Mouse (Mus musculus) embryonic facial prominence, embryonic 14.5 days (tissue): Measurements from ENCODE around the gene Cebpzos. TPM values are rescaled to one million over a fixed set of nuclear protein-coding genes. Genes with fewer than 3 reads are reported as not detected.

ENCODE experiments used
- ATAC-seq: fragments of 200-750 bp; cut with Nextera tagmentation; 2 replicates; pipeline ENCODE4 v1.8.0; 2017; ENCODE audit warnings: low read depth, moderate number of reproducible peaks, moderate TSS enrichment
- DNase-seq: peaks from one replicate; pipeline ENCODE4 v3.0.0-alpha.2; 2015; ENCODE audit warnings: low spot score
- H3K27ac ChIP-seq: fragments of 300-500 bp; sonication (generic); replicated peaks from 2 replicates; pipeline ENCODE4 v1.5.1; 2014; ENCODE audit warnings: low read depth, mild to moderate bottlenecking, low read length, moderate library complexity
- H3K27me3 ChIP-seq: fragments of 300-500 bp; sonication (generic); replicated peaks from 2 replicates; pipeline ENCODE4 v1.6.1; 2014; ENCODE audit warnings: low read length; ENCODE audit not compliant: control insufficient read depth, insufficient read depth
- H3K36me3 ChIP-seq: fragments of 300-500 bp; sonication (generic); 2 replicates; pipeline ENCODE4 v1.6.1; 2014; ENCODE audit warnings: low read length, mixed read lengths; ENCODE audit not compliant: control insufficient read depth, insufficient read depth
- H3K4me1 ChIP-seq: fragments of 300-500 bp; sonication (generic); 2 replicates; pipeline ENCODE4 v1.6.1; 2014; ENCODE audit warnings: antibody characterized with exemption, low read length; ENCODE audit not compliant: control insufficient read depth, insufficient read depth
- H3K4me2 ChIP-seq: fragments of 300-500 bp; sonication (generic); 2 replicates; pipeline ENCODE4 v1.6.1; 2014; ENCODE audit warnings: low read depth, mild to moderate bottlenecking, low read length, moderate library complexity, mixed read lengths
- H3K4me3 ChIP-seq: fragments of 300-500 bp; sonication (generic); 2 replicates; pipeline ENCODE4 v1.5.1; 2014; ENCODE audit warnings: low read depth, mild to moderate bottlenecking, low read length
- H3K9ac ChIP-seq: fragments of 300-500 bp; sonication (generic); 2 replicates; pipeline ENCODE4 v1.6.1; 2014; ENCODE audit warnings: low read depth, mild to moderate bottlenecking, low read length, moderate library complexity, mixed read lengths
- H3K9me3 ChIP-seq: fragments of 300-500 bp; sonication (generic); 2 replicates; pipeline ENCODE4 v1.6.1; 2016; ENCODE audit warnings: low read length; ENCODE audit not compliant: control insufficient read depth
- WGBS: fragments of 180-500 bp; shearing (Covaris S2); extraction: QIAGEN DNeasy Blood & Tissue Kit; methylation state at CpG from one replicate; pipeline ENCODE4 v1.1.7; 2014; 5-methylcytosine and 5-hydroxymethylcytosine counted together
- polyA plus RNA-seq: library from polyadenylated mRNA; unstranded; fragments of >200 nt; fragmentation: Nextera tagmentation; extraction: Ambion mirVana; gene quantifications from 2 replicates; pipeline ENCODE4 v1.2.1, GENCODE M21; 2014

Cebpzos gene
- polyA plus RNA-seq, 1 experiment from 2014 or later, result 95.6 TPM

GRCm38 (mm10) chr17:78916899-78917298 lies 599 bp downstream of the Cebpzos start:
- H3K9me3 ChIP-seq, result no peaks in the 10 kb centered on the region
- H3K4me2 ChIP-seq, result peak overlapping the region; percentile 64
- ATAC-seq, result 0 out of 2 replicates have a peak, but pooled peaks have one; percentile 10
- H3K27ac ChIP-seq, result peak overlapping the region; percentile 62
- peak overlapping the region; percentile 79 for H3K9ac ChIP-seq
- peak overlapping the region; percentile 62 for H3K4me3 ChIP-seq
- DNase-seq, result no peak
- WGBS, result 2% methylated on average over 11 of the region's 11 CpGs
- H3K27me3 ChIP-seq, result no peaks in the 10 kb centered on the region
- H3K36me3 ChIP-seq, result peaks cover 31% of the 10 kb centered on the region
- H3K4me1 ChIP-seq, result peaks cover 10% of the 10 kb centered on the region

GRCm38 (mm10) chr17:78917696-78918095 lies 1.4 kb downstream of the Cebpzos start:
- Histone ChIP-seq H3K27me3 (no peaks in the 10 kb centered on the region), H3K9me3 (no peaks in the 10 kb centered on the region), H3K4me1 (peaks cover 10% of the 10 kb centered on the region), H3K4me3 (peak overlapping the region; percentile 62; the same call in 1 of the 2 replicates), H3K27ac (no peak overlapping the region), H3K9ac (peak overlapping the region; percentile 79), H3K4me2 (peak overlapping the region; percentile 64), H3K36me3 (peaks cover 39% of the 10 kb centered on the region)
- WGBS, result 38% methylated on average over 6 of the region's 6 CpGs
- ATAC-seq (no peak), DNase-seq (no peak)

- Histone ChIP-seq H3K4me1 (peaks cover 12% of the 10 kb centered on the region), H3K9me3 (no peaks in the 10 kb centered on the region), H3K27me3 (no peaks in the 10 kb centered on the region), H3K27ac (no peak overlapping the region), H3K36me3 (peaks cover 60% of the 10 kb centered on the region), H3K9ac (peak overlapping the region; percentile 75), H3K4me2 (peak overlapping the region; percentile 65), H3K4me3 (peak overlapping the region; percentile 73)
- no peak for ATAC-seq
- WGBS, result 79% methylated on average over 2 of the region's 2 CpGs
- DNase-seq, result no peak
Measured at GRCm38 (mm10) chr17:78935857-78936256, 19.6 kb downstream of the Cebpzos start.

GRCm38 (mm10) chr17:78936466-78937228 lies 20.3 kb downstream of the Cebpzos start, which contains the start of the genes Cebpz and Ndufaf7:
TSS of gene Cebpz (minus strand) at chr17:78937066.
TSS of gene Ndufaf7 (plus strand) at chr17:78937136.
- Histone ChIP-seq H3K4me3 (peak within 1 kb of the TSS; percentile 73), H3K27me3 (no peaks in the 10 kb centered on the region), H3K4me1 (peaks cover 12% of the 10 kb centered on the region), H3K4me2 (peak within 1 kb of the TSS; percentile 65), H3K36me3 (peaks cover 56% of the 10 kb centered on the region), H3K27ac (no peak within 1 kb of the TSS; the same call in 1 of the 2 replicates), H3K9me3 (no peaks in the 10 kb centered on the region), H3K9ac (peak within 1 kb of the TSS; percentile 75)
- peak; percentile 99 for DNase-seq
- under 1% methylated on average over 45 of the region's 45 CpGs for WGBS
- ATAC-seq, result peak; percentile 99

GRCm38 (mm10) chr17:78937229-78937853 lies 21.0 kb downstream of the Cebpzos start:
- H3K9me3 ChIP-seq, result no peaks in the 10 kb centered on the region
- ATAC-seq, result peak; percentile 16
- H3K36me3 ChIP-seq, result peaks cover 56% of the 10 kb centered on the region
- H3K4me2 ChIP-seq, result peak overlapping the region; percentile 65
- DNase-seq, result no peak
- H3K27me3 ChIP-seq, result no peaks in the 10 kb centered on the region
- peak overlapping the region; percentile 73 for H3K4me3 ChIP-seq
- WGBS, result 7% methylated on average over 26 of the region's 26 CpGs
- H3K9ac ChIP-seq, result peak overlapping the region; percentile 75
- no peak overlapping the region; the same call in 1 of the 2 replicates for H3K27ac ChIP-seq
- peaks cover 12% of the 10 kb centered on the region for H3K4me1 ChIP-seq

- peaks cover 55% of the 10 kb centered on the region for H3K36me3 ChIP-seq
- H3K9me3 ChIP-seq, result no peaks in the 10 kb centered on the region
- H3K27ac ChIP-seq, result no peak overlapping the region
- DNase-seq (no peak), ATAC-seq (no peak)
- WGBS, result 93% methylated on average over 4 of the region's 4 CpGs
- no peak overlapping the region for H3K4me3 ChIP-seq
- no peak overlapping the region for H3K9ac ChIP-seq
- H3K27me3 ChIP-seq, result no peaks in the 10 kb centered on the region
- H3K4me2 ChIP-seq, result no peak overlapping the region
- peaks cover 12% of the 10 kb centered on the region for H3K4me1 ChIP-seq
Measured at GRCm38 (mm10) chr17:78938927-78939326, 22.6 kb downstream of the Cebpzos start.

GRCm38 (mm10) chr17:78942579-78942978 lies 26.3 kb downstream of the Cebpzos start:
- no peak for ATAC-seq
- Histone ChIP-seq H3K4me2 (no peak overlapping the region), H3K4me1 (peaks cover 3% of the 10 kb centered on the region; the same call in 1 of the 2 replicates), H3K9ac (no peak overlapping the region), H3K4me3 (no peak overlapping the region), H3K27ac (no peak overlapping the region), H3K9me3 (no peaks in the 10 kb centered on the region), H3K27me3 (no peaks in the 10 kb centered on the region), H3K36me3 (peaks cover 66% of the 10 kb centered on the region)
- DNase-seq, result no peak
- WGBS, result 46% methylated on average over 11 of the region's 11 CpGs

- Histone ChIP-seq H3K36me3 (peaks cover 92% of the 10 kb centered on the region), H3K4me1 (no peaks in the 10 kb centered on the region), H3K27ac (no peak overlapping the region), H3K4me3 (no peak overlapping the region), H3K9me3 (no peaks in the 10 kb centered on the region), H3K27me3 (no peaks in the 10 kb centered on the region), H3K4me2 (no peak overlapping the region), H3K9ac (no peak overlapping the region)
- ATAC-seq, result no peak
- no peak for DNase-seq
- WGBS, result 97% methylated on average over 5 of the region's 5 CpGs
Measured at GRCm38 (mm10) chr17:78951225-78951624, 34.9 kb downstream of the Cebpzos start.
